Mouse (Mus musculus) left cerebral cortex, postnatal 25 days (tissue): ENCODE data around the gene Dlx4. TPM values are rescaled to one million over a fixed set of nuclear protein-coding genes. Genes with fewer than 3 reads are reported as not detected.

Experiments
- DNase-seq, 2 experiments: peaks; one replicate each; pipeline ENCODE4 v3.0.0; 2022; ENCODE audit warnings: low spot score in 2 of 2, mixed read lengths in 1 of 2
- intact Hi-C: fragments of 180-260 bp; cut with DNase I; formaldehyde crosslinking; loops from one replicate; pipeline ENCODE4 v1.15.1; 2025
- total RNA-seq, 2 experiments: library from RNA; stranded (reverse); gene quantifications; 2 replicates each; pipeline ENCODE4 v1.2.3; 2021

The Dlx4 gene
- total RNA-seq, 2 experiments from 2014 or later: not detected

- intact Hi-C loops: loop anchor here (10.0 kb wide), 2 partner anchors 860 to 1120 kb away; partner anchors contain the start of gene Igf2bp1
- no peak for DNase-seq
Observed at GRCm38 (mm10) chr11:95144091-95144945, 1.7 kb downstream of the Dlx4 start.

DNA sequence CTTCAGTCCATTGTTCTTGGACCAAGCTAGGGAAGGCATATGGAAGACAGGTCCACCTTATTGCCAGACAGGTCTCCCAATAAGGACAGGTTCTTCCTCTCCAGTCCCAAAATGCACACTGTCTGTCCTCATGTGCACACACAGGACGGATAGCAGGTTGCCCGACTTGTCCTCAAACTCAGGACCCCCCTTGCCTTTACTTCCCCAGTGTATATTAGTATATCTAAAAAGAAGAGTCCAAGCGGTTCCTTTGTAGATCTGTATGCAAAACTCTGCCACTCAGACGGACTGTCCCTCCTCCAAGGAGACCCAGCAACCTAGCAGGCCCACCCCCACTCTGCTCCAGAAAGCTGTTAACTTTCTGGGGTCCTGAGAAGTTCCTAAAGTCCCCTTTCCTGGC, 2.4 kb downstream of the Dlx4 start:
- DNase-seq: no peak
- intact Hi-C loops: loop anchor here (10.0 kb wide), 2 partner anchors 861 to 1121 kb away; partner anchors contain the start of gene Igf2bp1

DNA sequence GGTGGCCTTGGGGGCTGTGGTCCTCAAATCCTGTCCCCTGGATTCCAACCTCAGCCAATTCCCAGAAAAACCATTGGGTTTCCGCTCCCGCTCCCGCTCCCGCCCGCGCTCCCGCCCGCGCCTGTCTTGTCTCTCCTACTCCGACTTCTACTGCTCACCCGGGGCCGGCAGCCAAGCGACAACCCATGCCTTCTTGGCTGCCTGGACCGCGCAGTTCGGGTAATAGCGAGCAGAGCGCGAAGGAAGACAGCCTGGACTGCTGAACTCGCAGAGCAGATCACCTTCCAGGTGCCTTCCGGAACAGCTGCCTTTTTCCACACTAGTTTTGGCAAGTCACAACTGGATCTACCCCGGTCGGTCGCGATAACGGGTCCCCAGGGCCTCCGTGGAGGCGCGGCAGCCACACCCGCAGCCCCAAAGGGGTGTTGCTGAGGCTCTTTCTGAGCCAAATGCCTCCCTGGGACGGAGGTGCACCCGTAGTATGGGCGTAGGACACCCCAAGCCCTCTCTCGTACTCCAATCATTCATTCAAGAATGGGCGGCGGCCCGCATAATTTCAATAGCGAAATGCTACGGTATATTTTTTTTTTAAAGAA, 3.0 kb downstream of the Dlx4 start:
- intact Hi-C loops: loop anchor here (10.0 kb wide), 2 partner anchors 862 to 1122 kb away; partner anchors contain the start of gene Igf2bp1
- no peak for DNase-seq

DNA sequence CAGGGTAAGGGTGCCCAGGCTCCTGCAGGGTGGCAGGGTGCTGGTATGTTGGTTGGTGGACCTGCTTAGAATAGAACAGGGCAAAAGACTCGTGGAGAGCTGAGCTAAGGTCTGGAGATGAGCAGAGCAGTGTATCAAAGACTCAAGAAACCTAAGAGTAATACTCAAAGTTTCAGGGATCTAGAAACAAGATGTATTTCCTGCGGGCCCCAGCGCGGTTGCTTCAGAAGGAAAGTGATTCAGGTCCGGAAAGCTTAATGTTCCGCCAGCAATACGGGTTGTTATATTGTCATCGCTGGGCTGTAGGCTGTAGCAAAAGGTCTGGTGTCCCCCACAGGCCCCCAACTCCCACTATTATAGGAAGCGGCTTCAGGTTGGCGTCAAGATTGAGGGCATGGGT, 3.8 kb downstream of the Dlx4 start:
- intact Hi-C loops: loop anchor here (10.0 kb wide), 2 partner anchors 863 to 1123 kb away; partner anchors contain the start of gene Igf2bp1
- DNase-seq: no peak

DNA sequence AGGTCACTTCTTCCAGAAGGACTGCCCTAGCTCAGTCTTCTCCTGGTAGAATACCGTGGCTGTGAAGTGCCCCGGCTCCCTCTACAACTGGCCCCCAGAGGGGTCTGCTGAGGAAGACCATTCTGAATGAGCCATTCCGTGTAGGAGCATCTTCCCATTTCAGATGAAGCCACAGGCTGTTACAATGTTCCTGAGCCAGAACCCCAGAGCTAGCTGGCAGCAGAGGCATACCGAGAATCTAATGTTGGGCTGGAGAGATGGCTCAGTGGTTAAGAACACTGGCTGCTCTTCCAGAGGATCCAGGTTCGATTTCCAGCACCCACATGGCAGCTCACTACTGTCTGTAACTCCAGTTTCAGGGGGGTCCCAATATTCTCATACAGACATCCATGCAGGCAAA, 6.2 kb downstream of the Dlx4 start:
- intact Hi-C loops: loop anchor here (10.0 kb wide), 2 partner anchors 865 to 1125 kb away; partner anchors contain the start of gene Igf2bp1
- no peak for DNase-seq

- DNase-seq: no peak
- intact Hi-C loops: no loop called here
Observed at GRCm38 (mm10) chr11:95137281-95137680, 8.8 kb downstream of the Dlx4 start.

DNA sequence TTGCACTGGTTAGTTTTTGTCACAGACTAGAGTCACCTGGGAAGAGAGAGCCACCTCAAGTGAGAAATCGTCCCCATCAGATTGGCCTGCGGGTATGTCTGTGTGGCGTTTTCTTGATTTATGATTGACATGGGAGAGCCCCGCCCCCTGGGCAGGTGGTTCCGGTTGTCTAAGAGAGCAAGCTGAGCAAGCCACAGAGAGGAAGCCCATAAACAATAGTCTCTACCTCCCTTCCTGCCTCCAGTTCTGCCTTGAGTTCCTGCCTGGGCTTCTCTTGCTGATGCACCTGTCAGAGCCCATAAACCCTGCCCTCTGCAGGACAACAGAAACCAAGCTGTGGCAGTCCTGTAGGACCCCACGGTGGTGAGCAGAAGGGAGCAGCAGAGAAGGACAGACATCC, 12.7 kb downstream of the Dlx4 start:
- intact Hi-C loops: no loop called here
- DNase-seq: no peak

DNA sequence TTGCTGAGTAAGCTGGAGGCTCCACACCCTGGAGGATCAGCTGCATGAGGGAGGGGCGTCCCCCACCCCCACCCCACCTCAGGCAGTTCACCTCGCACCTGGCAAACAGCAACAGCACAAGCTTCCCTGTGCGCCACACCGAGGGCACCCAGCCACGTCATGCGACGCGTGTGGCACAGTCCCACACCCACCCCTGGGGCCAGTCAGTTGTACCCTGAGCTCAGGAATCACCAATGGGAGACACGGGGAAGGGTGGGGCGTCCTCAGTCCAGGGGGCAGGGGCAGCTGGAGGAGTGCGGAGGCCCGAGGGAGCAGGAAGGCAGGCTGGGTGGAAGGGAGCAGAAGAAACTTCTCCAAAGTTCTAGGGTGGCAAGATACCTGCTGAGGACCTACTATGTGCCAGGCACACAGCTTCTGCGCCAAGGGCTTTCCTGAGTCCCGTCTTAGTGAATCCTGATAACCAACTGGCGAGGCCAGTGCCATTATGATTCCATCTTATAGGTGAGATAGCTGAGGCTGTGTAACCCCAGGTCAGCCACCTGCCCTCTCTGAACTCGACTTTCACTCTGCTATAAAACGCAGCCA, 15.3 kb downstream of the Dlx4 start:
- intact Hi-C loops: no loop called here
- no peak for DNase-seq

- DNase-seq: no peak
- intact Hi-C loops: loop anchor here (5.0 kb wide), 1 partner anchor 84 kb away; no protein-coding TSS in a partner anchor
Observed at GRCm38 (mm10) chr11:95128359-95128758, 17.7 kb downstream of the Dlx4 start.

DNA sequence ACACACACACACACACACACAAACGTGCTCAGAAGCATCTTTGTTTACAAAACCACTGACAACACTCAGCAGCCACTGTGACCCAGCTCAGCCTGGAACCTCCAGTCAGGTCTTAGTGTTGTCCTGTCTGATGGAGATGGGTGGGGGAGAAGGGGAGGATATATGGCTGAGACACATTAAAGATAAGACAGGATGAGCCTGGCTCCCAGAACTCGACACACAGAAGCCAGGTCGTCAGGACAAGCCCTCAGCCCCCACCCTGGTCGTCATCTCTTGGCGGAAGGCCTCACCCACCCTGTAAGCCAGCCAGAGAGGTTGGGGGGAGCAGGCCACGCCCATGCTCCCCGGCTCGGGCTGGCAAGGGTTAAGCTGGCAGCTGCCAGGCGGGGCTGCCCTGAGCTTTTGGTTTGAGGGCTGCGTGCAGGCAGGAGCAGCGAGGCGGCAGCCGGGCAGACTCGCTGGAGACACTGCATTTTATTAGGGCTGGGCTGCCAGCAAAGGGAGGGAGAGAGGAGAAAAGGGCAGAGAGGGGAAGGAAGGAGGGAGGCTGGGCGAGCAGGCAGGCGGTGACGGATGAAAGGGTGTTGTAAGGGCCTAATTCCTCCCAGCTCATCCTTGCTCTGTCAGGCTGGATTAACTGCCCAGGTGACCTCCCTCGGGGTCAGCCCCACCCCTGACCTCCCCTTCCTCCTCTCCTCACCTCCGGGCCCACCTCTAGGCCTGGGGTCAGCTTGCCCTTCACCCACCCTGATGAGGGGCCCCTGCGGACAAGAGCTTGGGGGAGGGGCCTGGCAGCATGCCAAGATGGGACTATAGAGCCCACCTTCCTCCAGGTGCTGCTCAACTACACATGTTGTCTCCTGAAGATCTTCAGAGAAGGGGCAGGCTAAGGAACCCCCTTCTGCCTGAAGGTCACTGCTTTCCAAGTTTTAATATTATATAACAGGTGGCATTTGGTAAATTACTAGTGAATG, 19.5 kb downstream of the Dlx4 start:
- no peak for DNase-seq
- intact Hi-C loops: loop anchor here (5.0 kb wide), 1 partner anchor 86 kb away; no protein-coding TSS in a partner anchor

- intact Hi-C loops: loop anchor here (5.0 kb wide), 1 partner anchor 87 kb away; no protein-coding TSS in a partner anchor
- no peak for DNase-seq
Observed at GRCm38 (mm10) chr11:95125366-95125948, 20.6 kb downstream of the Dlx4 start.

DNA sequence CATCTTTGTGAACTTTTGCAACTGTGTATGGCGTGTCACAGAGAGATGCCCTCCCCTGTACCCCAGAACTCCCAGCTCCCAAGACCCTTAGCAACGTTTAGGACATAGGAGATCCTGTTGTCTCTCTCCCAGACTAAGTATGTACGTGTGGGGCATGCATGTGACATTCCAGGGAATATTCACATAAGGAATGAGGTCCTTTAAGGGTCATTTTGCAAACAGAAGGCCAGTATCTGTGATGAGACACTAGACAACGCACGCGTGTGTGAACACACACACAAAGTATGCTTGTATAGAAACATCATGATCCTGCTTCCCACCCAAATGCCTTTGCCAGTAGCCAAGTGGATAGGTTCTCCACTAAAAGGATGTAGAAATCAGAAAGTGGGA, 24.0 kb downstream of the Dlx4 start:
- no peak for DNase-seq

DNA sequence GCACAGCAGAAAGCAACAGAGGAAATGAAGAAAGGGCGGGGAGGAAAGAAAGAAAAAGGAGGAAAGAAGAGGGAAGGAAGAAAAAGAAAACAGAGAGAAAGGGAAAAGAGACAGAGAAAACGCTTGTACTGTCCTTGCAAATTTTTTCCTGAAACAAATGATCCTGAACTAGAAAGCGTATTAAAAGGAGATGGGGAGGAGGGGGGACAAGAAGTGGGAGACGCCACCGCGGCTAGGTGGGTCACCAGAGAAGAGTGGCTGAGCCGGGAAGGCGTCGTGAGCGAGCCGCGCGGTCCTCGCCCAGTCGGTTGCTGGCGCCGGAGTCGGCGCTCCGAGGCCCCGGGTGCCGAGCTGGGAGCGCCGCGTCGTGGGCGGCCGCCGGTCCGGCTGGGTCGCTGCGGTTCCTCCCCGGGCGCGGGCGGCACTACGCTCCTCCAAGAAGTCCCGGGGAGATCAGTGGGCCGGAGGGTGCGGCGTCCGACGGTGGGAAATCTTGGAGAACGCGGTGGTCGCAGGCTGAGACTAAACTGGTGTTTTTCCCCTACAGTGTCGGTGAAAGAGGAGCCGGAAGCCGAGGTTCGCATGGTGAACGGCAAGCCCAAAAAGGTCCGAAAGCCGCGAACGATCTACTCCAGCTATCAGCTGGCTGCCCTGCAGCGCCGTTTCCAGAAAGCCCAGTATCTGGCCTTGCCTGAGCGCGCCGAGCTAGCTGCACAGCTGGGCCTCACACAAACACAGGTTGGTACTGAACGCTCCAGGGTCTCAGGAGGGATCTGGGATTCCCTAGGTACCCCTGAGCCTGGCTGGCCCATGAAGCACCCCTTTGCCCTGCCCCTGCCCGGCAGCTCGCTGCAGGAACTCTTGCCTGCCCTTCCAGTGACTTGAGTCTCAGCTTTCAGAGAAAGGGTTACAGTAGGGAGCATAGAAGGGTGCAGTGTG, 24.6 kb downstream of the Dlx4 start:
- intact Hi-C loops: no loop called here
- DNase-seq: no peak

More for the DNA sequence above, 24.0 kb downstream of the Dlx4 start:
- intact Hi-C loops: no loop called here

GRCm38 (mm10) chr11:95120633-95121020, 25.4 kb downstream of the Dlx4 start:
- DNase-seq: no peak
- intact Hi-C loops: no loop called here

DNA sequence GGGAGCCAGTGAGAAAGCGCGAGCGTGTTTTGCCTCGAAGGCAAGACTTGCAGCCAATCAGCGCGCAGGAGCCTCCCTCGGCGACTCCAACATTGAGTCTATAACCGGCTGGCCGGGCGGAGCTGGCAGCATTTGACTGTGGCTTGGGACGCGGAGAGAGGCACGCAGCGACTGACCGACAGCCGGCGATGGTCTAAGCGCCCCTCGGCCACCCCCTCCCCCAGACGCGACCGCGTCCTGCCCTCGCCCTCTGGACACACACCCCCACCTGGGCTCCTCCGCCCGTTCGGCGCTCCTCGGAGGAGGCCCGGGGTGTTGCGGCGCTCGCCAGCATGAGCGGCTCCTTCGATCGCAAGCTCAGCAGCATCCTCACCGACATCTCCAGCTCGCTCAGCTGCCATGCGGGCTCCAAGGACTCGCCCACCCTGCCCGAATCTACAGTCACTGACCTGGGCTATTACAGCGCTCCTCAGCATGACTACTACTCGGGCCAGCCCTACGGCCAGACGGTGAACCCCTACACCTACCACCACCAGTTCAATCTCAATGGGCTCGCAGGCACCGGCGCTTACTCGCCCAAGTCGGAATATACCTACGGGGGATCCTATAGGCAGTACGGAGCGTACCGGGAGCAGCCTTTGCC, 26.0 kb downstream of the Dlx4 start, which contains the start of gene Dlx3:
Gene Dlx3, plus strand, starts transcription at position 130 of the 643 bp plus-strand sequence.
- no peak for DNase-seq
- intact Hi-C loops: loop anchor here (10.0 kb wide), 1 partner anchor 255 kb away; no protein-coding TSS in a partner anchor

DNA sequence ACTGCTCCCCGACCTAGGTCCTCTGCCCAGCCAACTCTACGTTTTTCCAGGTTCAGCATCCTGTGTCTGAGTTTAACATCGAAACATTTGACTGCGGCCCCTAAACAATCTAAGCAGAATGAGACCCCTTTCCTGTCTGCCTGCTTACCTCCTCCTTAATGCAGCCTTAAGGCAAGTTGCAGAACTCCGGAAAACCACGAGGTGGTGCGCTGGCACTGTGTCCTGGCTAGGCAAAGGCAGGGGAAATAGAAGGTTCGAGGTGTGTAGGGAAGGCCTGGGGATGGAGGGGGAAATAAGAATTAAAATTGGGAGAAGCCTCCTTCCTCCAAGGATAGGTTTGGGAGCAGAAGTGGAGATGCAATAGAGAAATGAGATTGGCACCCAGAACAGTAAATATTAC, 27.6 kb downstream of the Dlx4 start:
- intact Hi-C loops: loop anchor here (10.0 kb wide), 1 partner anchor 256 kb away; no protein-coding TSS in a partner anchor
- peak; percentile 67 to 69 for DNase-seq

DNA sequence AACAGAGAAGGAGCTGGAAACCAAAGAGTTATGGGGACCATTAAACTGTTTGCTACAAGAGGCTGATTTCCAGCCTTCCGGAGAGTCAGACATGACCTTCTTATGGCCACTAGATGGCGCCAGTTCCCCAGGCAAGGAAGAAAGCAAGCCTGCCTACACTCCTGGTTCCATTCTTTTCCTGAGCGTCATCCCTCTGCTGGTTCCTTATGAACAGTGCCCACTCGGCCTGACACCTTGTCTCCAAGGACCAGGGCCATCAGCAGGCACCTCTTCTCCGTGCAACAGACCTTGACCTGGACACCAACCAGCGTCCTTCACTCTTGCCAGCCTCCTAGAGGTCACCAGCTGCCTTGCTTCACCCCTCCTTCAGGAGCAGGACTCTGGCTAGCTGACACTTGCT, 29.0 kb downstream of the Dlx4 start:
- intact Hi-C loops: loop anchor here (1.0 to 10.0 kb wide), 4 partner anchors 115 to 404 kb away; no protein-coding TSS in a partner anchor
- DNase-seq: peak; percentile 81 to 86
